Mouse (Mus musculus) midbrain, embryonic 12.5 days (tissue): ENCODE measurements around the gene Diaph3. TPM values are rescaled to one million over a fixed set of nuclear protein-coding genes. Genes with fewer than 3 reads are reported as not detected.

Experiments
- ATAC-seq: fragments of 200-750 bp; cut with Nextera tagmentation; 2 replicates; pipeline ENCODE4 v1.8.0; 2017; ENCODE audit warnings: low read depth, moderate TSS enrichment, moderate library complexity; ENCODE audit not compliant: low FRiP score
- H3K27ac ChIP-seq: fragments of 300-500 bp; sonication (generic); replicated peaks from 2 replicates; pipeline ENCODE4 v1.5.1; 2016; ENCODE audit warnings: mild to moderate bottlenecking
- H3K27me3 ChIP-seq: fragments of 300-500 bp; sonication (generic); 2 replicates; pipeline ENCODE4 v1.6.1; 2016; ENCODE audit warnings: mild to moderate bottlenecking
- H3K36me3 ChIP-seq: fragments of 300-500 bp; sonication (generic); 2 replicates; pipeline ENCODE4 v1.6.1; 2016
- H3K4me1 ChIP-seq: fragments of 300-500 bp; sonication (generic); 2 replicates; pipeline ENCODE4 v1.6.1; 2016
- H3K4me2 ChIP-seq: fragments of 300-500 bp; sonication (generic); replicated peaks from 2 replicates; pipeline ENCODE4 v1.6.1; 2016; ENCODE audit warnings: mild to moderate bottlenecking, moderate library complexity
- H3K4me3 ChIP-seq: fragments of 300-500 bp; sonication (generic); 2 replicates; pipeline ENCODE4 v1.5.1; 2016; ENCODE audit warnings: mild to moderate bottlenecking
- H3K9ac ChIP-seq: fragments of 300-500 bp; sonication (generic); replicated peaks from 2 replicates; pipeline ENCODE4 v1.6.1; 2016; ENCODE audit warnings: mild to moderate bottlenecking, moderate library complexity
- H3K9me3 ChIP-seq: fragments of 300-500 bp; sonication (generic); 2 replicates; pipeline ENCODE4 v1.6.1; 2016; ENCODE audit warnings: mild to moderate bottlenecking
- WGBS: fragments of 180-500 bp; shearing (Covaris S2); methylation state at CpG from one replicate; pipeline ENCODE4 v1.1.7; 2016; 5-methylcytosine and 5-hydroxymethylcytosine counted together
- polyA plus RNA-seq: library from polyadenylated mRNA; unstranded; fragments of >200 nt; fragmentation: Nextera tagmentation; extraction: Ambion mirVana; gene quantifications from 2 replicates; pipeline ENCODE4 v1.2.1, GENCODE M21; 2016

Diaph3 gene
- polyA plus RNA-seq, 1 experiment from 2014 or later = 10.2 TPM

DNA sequence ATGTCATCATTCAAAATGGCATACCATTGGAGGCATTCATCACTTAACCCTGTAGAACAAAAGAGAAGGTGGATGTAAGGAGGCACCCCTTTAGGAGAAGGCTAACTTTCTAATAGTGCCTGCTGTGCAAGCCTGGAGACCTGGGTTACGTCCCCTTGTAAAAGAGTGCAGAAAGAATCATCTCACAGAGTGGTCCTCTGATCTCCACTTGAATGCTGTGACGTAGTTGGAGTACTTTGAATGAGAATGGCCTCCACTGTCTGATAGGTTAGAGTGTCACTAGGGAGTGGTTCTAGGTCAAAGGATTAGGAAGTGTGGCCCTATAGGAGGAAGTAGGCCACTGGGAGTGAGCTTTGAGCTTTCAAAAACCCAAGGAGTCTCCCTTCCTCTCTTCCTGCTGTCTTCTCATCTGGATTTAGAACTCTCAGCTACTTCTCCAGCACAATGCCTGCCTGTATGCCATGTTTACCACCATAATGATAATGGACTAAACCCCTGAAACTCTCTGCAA lies 66.0 kb downstream of the Diaph3 start:
- 0 out of 2 replicates have a peak, but pooled peaks cover 3% of the 10 kb centered on the region for H3K36me3 ChIP-seq
- no peak for ATAC-seq
- 87% methylated on average over 2 of the region's 2 CpGs for WGBS
- no peak overlapping the region for H3K4me3 ChIP-seq
- no peaks in the 10 kb centered on the region for H3K27me3 ChIP-seq
- no peaks in the 10 kb centered on the region for H3K9me3 ChIP-seq
- no peak overlapping the region for H3K27ac ChIP-seq
- H3K9ac ChIP-seq = no peak overlapping the region
- H3K4me2 ChIP-seq = no peak overlapping the region
- no peaks in the 10 kb centered on the region for H3K4me1 ChIP-seq

DNA sequence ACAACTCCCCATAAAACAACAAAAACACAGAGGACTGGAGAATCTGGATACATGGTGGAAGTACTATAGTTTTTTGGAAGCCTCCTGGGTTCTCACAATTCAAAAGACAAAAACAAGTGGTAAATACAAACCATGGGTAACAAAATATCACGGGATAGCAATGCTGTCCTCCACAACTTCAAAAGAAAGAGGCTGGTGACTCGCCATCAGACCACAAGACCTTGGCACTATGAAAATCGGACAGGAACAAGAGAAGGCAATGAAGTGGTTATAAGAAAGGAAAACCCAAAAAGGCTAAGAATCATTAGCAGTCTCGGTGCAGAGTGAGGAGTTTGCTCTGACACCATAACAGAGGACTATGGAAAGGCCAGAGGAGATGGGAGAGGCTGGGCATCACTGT lies 76.8 kb downstream of the Diaph3 start:
- no peak overlapping the region for H3K27ac ChIP-seq
- no peaks in the 10 kb centered on the region for H3K27me3 ChIP-seq
- no peak overlapping the region for H3K4me2 ChIP-seq
- no peaks in the 10 kb centered on the region for H3K4me1 ChIP-seq
- WGBS = 90% methylated on average over 4 of the region's 4 CpGs
- no peaks in the 10 kb centered on the region for H3K36me3 ChIP-seq
- H3K4me3 ChIP-seq = no peak overlapping the region
- H3K9me3 ChIP-seq = no peaks in the 10 kb centered on the region
- H3K9ac ChIP-seq = no peak overlapping the region
- no peak for ATAC-seq

DNA sequence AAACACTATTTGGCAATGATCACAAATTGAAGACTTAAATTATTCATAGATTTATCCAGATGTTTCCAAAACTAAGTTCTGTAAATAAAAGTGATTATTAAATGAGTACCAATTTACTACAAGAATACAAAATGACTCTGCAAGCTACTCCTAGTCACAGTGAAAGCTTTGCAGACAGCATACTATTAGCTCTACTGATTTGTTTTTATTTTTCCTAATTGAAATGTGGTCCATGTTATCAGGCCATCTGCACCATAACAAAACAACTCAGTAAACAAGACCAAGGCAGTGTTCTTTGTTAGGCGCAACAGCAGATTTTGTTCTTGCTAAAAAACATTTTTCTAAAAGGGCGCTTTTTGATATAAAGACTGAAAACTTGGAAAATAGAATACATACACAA lies 84.9 kb downstream of the Diaph3 start:
- Histone ChIP-seq H3K36me3 (peaks cover 5% of the 10 kb centered on the region; the same call in 1 of the 2 replicates), H3K4me3 (no peak overlapping the region), H3K4me2 (no peak overlapping the region), H3K9me3 (peaks cover 4% of the 10 kb centered on the region; the same call in 1 of the 2 replicates), H3K27ac (no peak overlapping the region), H3K27me3 (no peaks in the 10 kb centered on the region), H3K9ac (no peak overlapping the region), H3K4me1 (no peaks in the 10 kb centered on the region)
- WGBS = 96% methylated on average over 2 of the region's 2 CpGs
- ATAC-seq = no peak

DNA sequence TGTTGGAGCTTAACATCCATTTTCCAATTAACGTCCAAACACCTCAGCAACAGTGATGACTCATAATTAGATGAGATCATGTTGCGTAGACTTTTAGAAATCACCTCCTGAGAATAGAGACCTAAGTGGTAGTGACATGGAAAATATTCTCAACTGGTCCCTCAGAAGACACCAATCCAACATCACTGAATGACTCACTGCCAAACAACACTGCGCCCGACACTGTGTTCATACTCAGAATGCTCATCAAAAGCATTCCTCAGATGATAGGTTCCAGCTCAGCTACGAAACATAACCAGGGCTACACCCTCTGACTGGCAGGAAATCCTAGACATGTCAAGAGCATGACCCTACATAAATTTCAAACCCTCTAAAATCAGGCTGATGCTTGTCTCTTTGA lies 89.8 kb downstream of the Diaph3 start:
- no peak overlapping the region for H3K4me3 ChIP-seq
- no peaks in the 10 kb centered on the region for H3K27me3 ChIP-seq
- peaks cover 5% of the 10 kb centered on the region; the same call in 1 of the 2 replicates for H3K36me3 ChIP-seq
- no peak overlapping the region for H3K27ac ChIP-seq
- no peak for ATAC-seq
- no peak overlapping the region for H3K4me2 ChIP-seq
- H3K4me1 ChIP-seq = no peaks in the 10 kb centered on the region
- H3K9me3 ChIP-seq = peaks cover 4% of the 10 kb centered on the region; the same call in 1 of the 2 replicates
- WGBS = 89% methylated on average over 5 of the region's 5 CpGs
- H3K9ac ChIP-seq = no peak overlapping the region

DNA sequence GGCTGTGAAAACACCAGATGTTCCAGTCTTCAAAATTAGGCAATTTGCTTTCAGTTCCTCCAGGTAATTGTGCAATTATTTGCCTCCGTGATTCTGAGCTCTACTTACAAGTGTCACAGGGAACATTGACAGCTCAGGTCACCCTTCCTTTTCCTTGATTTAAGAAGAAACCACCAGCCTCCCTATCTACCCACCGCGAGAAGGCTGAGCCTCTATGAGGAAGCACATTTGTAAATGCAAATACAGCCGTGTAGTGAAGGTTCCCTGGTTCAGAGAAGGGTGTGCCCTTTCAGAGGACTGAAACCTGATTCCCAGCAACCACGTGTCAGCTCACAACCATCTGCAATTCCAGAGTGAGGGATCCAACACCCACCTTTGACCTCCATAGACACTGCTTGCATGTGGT lies 96.6 kb downstream of the Diaph3 start:
- no peaks in the 10 kb centered on the region for H3K36me3 ChIP-seq
- no peak overlapping the region for H3K9ac ChIP-seq
- no peak for ATAC-seq
- H3K4me1 ChIP-seq = no peaks in the 10 kb centered on the region
- no peak overlapping the region for H3K27ac ChIP-seq
- no peaks in the 10 kb centered on the region for H3K9me3 ChIP-seq
- no peak overlapping the region for H3K4me3 ChIP-seq
- H3K27me3 ChIP-seq = no peaks in the 10 kb centered on the region
- H3K4me2 ChIP-seq = no peak overlapping the region
- 54% methylated on average over 5 of the region's 5 CpGs for WGBS

DNA sequence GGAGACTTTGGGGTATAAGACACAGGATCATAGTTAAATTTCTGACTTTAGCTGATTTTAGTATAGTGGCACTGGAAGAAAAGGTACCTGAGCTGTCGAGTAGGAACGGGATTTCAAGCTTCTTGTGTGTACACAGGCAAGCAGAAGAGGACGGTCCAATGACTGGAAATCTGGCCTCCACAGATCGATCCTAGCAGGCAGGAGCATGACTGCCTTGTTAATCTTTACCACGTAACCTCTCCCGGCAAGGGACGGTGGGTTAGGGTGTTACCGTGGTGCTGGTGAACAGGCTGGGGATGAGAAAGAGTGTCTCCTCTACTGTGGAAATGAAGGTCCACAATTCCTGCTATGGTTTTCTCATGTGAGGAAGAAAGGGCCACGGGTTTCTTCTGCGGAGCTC lies 120.8 kb downstream of the Diaph3 start:
- ATAC-seq = no peak

DNA sequence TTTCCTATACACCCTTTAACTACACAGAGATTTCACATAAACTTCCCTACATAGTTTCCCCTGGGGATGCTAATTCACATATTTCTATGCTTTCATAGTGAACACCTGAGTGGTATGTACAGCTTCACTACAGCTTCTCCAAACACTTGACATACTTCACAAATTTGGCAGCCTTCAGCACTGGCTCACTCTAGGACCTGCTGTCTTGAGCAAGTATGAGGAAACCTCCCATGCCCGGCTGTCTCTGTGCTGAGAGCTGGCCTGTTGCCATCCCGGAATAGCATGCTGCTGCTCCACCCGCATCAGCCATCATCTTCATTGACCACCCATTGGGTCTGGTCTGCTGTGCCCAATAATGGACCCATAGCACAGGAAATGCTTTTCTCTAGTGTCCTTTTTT lies 121.3 kb downstream of the Diaph3 start:
- Histone ChIP-seq H3K4me2 (no peak overlapping the region), H3K27me3 (no peaks in the 10 kb centered on the region), H3K4me3 (no peak overlapping the region), H3K9me3 (no peaks in the 10 kb centered on the region), H3K4me1 (no peaks in the 10 kb centered on the region), H3K27ac (no peak overlapping the region), H3K9ac (no peak overlapping the region), H3K36me3 (no peaks in the 10 kb centered on the region)
- no peak for ATAC-seq
- 94% methylated on average over 3 of the region's 3 CpGs for WGBS

More for the DNA sequence above, 120.8 kb downstream of the Diaph3 start:
- Histone ChIP-seq H3K36me3 (no peaks in the 10 kb centered on the region), H3K27ac (no peak overlapping the region), H3K9me3 (no peaks in the 10 kb centered on the region), H3K9ac (no peak overlapping the region), H3K4me3 (no peak overlapping the region), H3K27me3 (no peaks in the 10 kb centered on the region), H3K4me2 (no peak overlapping the region), H3K4me1 (no peaks in the 10 kb centered on the region)
- 93% methylated on average over 10 of the region's 10 CpGs for WGBS

DNA sequence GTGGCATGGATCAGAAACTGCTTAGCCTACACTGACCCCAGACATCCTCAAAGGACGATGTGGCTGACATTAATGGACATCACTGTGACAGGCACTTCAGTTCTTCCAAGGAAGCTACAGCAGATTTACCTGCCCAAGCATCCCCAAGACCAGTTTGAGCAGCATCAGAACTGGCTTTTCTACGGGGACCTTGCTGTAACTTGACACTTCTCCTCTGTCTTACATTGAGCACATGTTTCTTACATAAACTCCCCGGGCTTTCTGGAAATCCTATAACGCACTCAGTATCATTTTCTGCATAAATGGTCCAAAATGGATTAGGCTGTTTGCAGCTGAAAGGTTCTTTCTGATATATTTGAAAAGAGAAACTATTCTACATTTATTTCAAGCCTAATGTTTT lies 143.7 kb downstream of the Diaph3 start:
- 80% methylated on average over 4 of the region's 4 CpGs for WGBS
- Histone ChIP-seq H3K27ac (no peak overlapping the region), H3K27me3 (no peaks in the 10 kb centered on the region), H3K9ac (no peak overlapping the region), H3K36me3 (no peaks in the 10 kb centered on the region), H3K4me1 (no peaks in the 10 kb centered on the region), H3K9me3 (no peaks in the 10 kb centered on the region), H3K4me3 (no peak overlapping the region), H3K4me2 (no peak overlapping the region)
- no peak for ATAC-seq

DNA sequence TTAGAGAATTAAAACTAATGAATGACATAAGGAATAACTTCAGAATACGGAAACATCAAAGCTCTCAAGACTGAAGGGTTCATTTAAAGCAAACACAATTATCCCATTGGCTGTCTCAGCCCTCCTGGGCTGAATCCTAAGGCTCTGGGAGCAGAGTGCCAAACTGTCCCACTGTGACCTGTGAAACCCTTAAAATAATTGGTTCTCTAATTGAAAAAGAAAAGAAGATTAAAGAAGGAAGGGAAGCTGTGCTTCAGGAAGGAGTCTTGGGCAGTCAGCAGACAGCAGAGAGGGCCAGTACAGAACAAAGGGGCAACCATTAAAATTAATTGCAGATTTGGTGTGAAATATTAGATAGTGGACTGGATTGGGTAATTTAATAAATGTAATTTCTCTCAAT lies 189.9 kb downstream of the Diaph3 start:
- no peak overlapping the region for H3K4me2 ChIP-seq
- H3K4me3 ChIP-seq = no peak overlapping the region
- H3K9me3 ChIP-seq = no peaks in the 10 kb centered on the region
- H3K4me1 ChIP-seq = no peaks in the 10 kb centered on the region
- ATAC-seq = peak; percentile 66
- H3K27ac ChIP-seq = no peak overlapping the region
- no peaks in the 10 kb centered on the region for H3K27me3 ChIP-seq
- 48% methylated on average over 1 of the region's 1 CpGs for WGBS
- no peak overlapping the region for H3K9ac ChIP-seq
- H3K36me3 ChIP-seq = no peaks in the 10 kb centered on the region

DNA sequence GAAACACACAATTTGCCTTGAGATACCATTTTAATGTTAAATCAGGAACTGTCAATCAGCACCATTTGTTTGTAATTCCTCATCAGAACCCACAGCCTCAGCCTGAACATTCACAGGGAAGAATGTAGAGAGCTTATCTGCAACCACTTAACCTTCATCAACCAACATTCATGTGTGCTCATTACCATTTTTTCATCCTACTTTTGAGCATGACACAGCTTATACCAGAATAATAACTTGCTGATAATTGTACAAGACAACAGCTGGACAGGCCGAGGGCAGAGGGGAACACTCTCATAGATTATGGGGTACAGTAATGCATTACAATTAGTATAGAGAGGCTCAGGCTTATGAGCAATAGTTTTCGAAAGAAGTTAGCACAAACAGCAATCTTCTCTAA lies 203.1 kb downstream of the Diaph3 start:
- Histone ChIP-seq H3K9me3 (no peaks in the 10 kb centered on the region), H3K27me3 (no peaks in the 10 kb centered on the region), H3K4me3 (no peak overlapping the region), H3K27ac (no peak overlapping the region), H3K36me3 (no peaks in the 10 kb centered on the region), H3K9ac (no peak overlapping the region), H3K4me2 (no peak overlapping the region), H3K4me1 (no peaks in the 10 kb centered on the region)
- 82% methylated on average over 2 of the region's 2 CpGs for WGBS
- no peak for ATAC-seq

DNA sequence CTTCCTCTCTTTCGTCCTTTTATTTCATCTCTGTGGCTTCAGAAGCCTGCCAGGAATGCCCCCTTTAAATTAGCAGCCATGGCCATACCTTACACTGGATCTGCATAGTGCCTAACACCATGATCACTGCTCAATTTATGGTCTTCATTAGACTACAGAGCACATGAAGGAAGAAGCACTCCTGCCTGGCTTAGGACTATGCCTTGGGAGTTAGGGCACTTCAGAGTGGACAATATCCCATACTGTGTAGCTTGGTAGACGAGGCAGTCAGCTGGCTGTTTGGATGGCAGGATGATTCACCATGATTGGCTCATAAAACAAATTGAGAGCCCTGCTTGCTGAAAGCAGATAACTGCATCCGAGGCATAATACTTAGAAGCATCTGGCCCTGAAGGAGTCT lies 204.6 kb downstream of the Diaph3 start:
- Histone ChIP-seq H3K4me3 (no peak overlapping the region), H3K4me2 (no peak overlapping the region), H3K36me3 (no peaks in the 10 kb centered on the region), H3K4me1 (no peaks in the 10 kb centered on the region), H3K27me3 (no peaks in the 10 kb centered on the region), H3K27ac (no peak overlapping the region), H3K9me3 (no peaks in the 10 kb centered on the region), H3K9ac (no peak overlapping the region)
- no peak for ATAC-seq
- 72% methylated on average over 3 of the region's 3 CpGs for WGBS

DNA sequence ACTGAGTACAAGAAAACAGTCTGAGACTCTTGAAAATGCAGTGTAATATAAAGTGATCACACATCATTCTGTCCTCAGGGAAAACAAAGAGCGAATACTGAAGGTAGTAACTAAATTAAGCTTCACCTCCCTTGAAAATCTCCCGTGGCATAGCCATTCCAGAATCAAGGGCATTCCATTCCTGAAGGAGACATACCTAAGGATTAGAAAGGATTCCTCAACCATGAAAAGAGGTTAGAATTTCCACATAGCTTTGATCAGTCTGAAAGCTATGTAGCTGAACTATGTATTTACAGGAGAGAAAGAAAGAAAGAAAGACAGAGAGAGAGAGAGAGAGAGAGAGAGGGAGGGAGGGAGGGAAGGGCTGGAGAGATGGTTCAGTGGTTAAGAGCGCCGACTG lies 210.3 kb downstream of the Diaph3 start:
- Histone ChIP-seq H3K9ac (no peak overlapping the region), H3K36me3 (no peaks in the 10 kb centered on the region), H3K9me3 (no peaks in the 10 kb centered on the region), H3K4me1 (0 out of 2 replicates have a peak, but pooled peaks cover 4% of the 10 kb centered on the region), H3K4me2 (no peak overlapping the region), H3K27ac (no peak overlapping the region), H3K27me3 (no peaks in the 10 kb centered on the region), H3K4me3 (no peak overlapping the region)
- WGBS = 84% methylated on average over 4 of the region's 4 CpGs
- ATAC-seq = no peak

DNA sequence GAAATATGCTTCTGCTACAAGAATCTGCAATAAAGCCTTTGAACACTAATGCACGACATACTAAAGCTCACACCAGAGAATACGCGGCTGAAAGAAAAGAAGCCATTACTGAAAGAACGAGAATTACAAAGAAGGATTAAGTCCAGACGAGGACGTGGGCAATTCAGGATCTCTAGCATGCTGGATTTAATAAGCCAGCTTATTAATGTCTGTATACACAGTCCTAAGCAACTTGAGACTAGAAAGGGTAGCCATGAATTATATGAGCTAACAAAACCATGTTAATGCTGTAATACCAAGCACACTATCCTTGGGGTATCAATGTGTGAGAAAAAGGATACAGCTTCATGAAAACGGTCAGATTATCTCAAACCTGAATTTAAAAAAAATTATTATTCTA lies 214.2 kb downstream of the Diaph3 start:
- H3K36me3 ChIP-seq = no peaks in the 10 kb centered on the region
- H3K9me3 ChIP-seq = no peaks in the 10 kb centered on the region
- WGBS = 35% methylated on average over 7 of the region's 7 CpGs
- ATAC-seq = peak; percentile 23; the same call in 1 of the 2 replicates
- H3K4me3 ChIP-seq = no peak overlapping the region
- no peaks in the 10 kb centered on the region for H3K27me3 ChIP-seq
- H3K4me2 ChIP-seq = no peak overlapping the region
- H3K9ac ChIP-seq = no peak overlapping the region
- H3K27ac ChIP-seq = no peak overlapping the region
- 0 out of 2 replicates have a peak, but pooled peaks cover 4% of the 10 kb centered on the region for H3K4me1 ChIP-seq
